Mouse (Mus musculus): ENCODE measurements around the gene Fto.

DNA sequence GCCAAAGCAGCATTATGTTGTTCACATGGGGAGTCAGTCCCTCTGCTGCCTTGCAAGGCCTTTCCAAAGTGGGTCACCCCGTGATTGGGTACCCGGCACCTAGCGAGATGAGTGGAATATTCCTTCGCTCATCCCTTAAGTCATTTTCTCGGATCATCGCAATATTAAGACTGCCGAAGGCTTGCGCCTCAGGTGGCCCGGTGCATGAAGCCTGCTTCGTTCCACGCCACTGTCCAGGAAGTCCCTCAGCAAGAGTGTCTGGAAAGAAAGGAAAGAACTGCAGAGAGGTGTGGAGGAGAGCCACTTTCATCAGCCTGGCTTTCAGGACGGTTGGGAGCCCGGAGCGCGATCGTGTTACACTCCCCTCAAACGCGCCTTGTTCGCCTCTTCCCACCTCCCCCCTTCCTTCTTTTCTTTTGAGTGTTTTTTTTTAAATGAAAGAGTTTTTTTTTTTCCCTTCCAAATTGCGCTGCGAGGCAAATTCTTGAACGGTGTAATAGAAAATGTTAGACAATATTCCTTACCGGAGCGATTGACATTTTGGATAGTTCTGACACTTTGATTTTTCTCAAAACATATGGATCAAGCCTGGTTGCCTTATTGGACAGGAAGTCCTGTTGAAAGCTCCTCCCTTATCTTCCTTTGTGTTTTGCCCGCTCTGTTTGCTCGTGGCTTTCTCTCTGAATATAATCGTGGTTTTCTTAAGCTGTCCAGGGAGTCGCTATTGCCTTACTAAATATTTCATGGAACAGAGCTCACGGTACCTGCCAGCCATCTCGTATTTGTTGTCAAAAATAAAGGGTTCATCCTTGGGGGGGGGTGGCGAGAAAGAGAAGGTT, 399.6 kb downstream of the Fto start:
- TF ChIP-seq CTCF (IDR thresholded peaks at IDR 0.05; ENCODE audit: extremely low read depth, insufficient read depth, insufficient read length, insufficient replicate concordance) (no peak), POLR2A (IDR thresholded peaks at IDR 0.05; ENCODE audit: low read depth, low read length) (no peak)
